Mouse (Mus musculus) left cerebral cortex, adult 8-10 months (tissue): ENCODE data around the gene Susd3. TPM values are rescaled to one million over a fixed set of nuclear protein-coding genes. Genes with fewer than 3 reads are reported as not detected.

ENCODE experiments used
- DNase-seq, 2 experiments: peaks; one replicate each; pipeline ENCODE4 v3.0.0; 2022; ENCODE audit warnings: low spot score in 2 of 2
- total RNA-seq, 4 experiments: library from RNA; stranded (reverse); gene quantifications; 2 replicates each; pipeline ENCODE4 v1.2.4; 2022

Gene Susd3
- total RNA-seq, 4 experiments from 2014 or later, result 2.2 to 4.8 (median 3.5) TPM

DNA sequence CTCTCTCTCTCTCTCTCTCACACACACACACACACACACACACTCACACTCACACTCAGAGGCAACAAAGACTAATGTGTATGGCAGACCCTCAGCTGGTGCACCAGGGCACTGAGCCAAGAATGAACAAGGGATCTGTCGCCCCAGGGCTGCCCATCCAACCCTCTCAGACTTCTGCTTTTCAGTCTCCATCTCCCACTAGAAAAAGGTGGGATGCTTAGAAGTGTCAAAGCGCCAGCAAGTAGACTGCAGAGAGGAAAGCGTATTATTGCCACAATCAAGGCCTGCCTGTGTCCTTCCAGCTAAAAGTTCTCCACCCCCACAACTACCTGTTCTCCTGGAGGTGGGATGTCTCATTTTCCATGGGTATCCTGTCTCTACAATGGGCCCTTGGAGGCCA is 34.1 kb downstream of the Susd3 start:
- no peak for DNase-seq

DNA sequence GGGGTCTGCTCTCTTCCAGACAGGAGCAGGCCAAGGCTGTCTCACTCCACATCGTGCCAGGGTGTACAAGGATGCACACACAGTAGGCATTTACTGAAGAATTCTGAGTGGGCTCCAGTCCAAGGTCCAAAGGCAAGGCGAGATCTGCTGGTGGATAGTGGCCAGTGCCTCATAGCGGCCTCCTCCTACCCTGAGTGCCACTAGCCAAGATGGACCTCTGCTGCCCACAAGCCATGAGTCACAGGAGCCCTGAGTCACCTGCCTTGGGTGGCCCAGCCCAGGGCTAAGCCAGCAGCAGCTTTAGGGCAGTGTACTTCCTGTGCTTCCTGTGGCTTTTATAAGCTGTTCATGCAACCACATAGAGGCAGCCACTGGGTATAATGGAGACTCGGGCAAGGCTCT is 35.0 kb downstream of the Susd3 start:
- no peak for DNase-seq

DNA sequence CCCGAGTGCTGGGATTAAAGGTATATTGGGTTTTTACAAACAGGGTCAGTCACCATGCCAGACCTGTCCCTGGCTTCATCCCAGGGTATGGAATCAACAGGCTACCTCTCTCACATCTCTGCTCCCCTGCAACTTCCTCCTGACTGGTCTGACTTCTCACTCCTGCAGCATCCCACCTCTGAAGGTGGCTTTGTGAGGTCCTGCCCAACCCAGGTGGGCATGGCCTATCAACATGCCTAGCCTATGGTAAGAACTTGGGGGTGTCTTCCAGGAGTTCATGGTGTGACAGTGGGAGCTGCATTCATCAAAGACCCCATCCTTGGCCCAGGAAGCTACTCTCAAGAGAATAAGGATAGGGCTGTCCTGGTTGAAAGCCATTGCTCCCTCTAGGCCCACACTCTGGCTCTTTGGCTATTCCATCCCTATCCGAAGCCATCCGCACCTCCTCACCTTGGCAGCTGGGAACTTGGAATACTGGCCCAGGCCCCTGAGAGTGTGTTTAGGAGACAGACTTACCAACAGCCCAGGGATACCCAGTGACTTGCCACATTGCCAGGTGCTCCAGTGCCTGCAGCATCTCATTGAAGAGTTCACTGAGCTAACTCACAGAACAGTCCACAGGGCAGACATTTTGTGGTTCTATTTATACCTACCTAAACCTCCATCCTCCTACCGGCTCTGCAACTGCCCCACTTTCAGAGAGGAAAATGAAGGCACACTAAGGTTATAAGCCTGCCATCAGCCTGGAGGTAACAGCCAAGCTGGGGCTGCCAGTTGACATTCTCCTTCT is 35.6 kb downstream of the Susd3 start:
- no peak for DNase-seq

DNA sequence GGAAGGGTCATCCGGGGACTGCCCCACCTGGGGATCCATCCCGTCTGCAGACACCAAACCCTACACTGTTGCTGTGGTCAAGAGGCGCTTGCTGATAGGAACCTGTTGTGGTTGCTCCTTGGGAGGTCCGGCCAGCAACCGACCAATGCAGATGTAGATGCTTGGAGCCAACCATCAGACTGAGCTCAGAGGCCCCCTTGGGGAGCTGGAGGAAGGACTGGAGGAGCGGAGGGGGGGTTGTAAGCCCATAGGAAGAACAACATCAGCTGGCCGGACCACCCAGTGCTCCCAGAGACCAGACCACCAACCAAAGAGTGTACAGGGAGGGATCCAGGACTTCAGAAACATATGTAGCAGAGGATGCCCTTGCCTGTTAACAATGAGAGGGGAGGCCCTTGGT is 39.2 kb downstream of the Susd3 start:
- DNase-seq, result no peak

DNA sequence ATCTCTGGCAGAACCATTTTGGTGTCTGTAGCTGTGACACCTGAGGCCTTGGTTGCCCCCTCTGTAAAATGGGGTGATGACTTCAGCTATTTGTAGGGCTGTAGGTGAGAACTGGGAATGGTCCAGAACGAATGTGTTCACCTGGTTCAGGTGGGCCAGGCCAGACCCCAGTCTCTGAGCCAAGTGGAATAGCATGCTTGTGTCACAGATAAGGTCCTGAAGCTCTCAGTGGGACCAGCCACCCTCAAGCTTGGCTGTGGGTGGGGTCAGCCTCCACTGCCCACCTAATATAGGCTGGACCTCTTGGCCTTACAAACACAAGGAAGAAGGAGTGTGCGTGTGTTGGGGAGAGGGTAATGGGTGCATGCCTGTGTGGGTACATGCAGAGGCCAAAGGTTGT is 42.2 kb downstream of the Susd3 start:
- no peak for DNase-seq

DNA sequence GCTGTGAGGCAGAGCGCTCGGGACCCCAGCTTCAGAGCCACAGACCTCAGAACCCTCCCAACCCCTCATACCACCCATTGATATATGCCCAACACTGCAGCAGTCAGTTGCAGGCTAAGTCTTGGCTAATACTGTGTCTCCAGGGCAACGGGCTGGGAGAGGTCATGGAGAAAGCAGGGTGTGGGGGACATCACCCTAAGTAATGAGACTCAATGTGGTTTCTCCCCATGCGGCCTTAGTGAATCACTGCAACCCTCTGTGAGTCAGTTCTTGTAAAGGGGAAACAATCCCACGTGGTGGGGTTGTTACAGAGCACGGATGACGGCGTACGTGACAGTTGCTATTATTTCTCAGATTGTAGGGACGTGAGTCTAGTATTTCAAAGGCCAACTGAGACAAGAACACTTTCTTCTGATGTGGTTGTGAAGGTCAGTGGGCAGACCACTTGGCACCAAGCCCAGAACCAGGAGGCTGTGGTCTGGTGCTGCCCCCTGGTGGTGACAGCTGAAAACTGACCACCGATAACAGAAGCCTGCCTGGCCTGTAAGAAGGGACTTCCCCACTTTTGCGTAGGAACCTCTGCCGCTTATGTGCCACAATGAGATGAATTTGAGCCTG is 43.0 kb downstream of the Susd3 start:
- peak in 1 of 2 experiments; percentile 75 for DNase-seq

DNA sequence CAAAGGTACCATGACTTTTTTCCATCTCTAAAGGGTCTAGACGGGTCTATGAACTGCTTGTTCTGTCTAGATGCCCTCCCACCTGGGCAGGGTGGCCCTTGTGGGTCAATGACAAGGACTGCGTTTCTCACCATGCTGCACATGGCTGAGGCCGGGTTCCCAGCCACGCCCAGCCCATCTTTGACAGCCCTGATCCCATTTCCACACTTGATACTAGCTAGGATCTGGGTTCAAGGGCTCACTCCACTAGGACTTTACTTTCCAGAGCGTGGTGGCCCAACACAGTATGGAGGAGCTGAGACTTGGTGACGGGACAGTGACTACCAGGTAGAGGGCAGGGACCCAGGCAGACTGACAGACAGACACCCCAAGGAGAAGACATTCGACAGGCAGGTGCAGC is 46.0 kb downstream of the Susd3 start:
- DNase-seq, result no peak

DNA sequence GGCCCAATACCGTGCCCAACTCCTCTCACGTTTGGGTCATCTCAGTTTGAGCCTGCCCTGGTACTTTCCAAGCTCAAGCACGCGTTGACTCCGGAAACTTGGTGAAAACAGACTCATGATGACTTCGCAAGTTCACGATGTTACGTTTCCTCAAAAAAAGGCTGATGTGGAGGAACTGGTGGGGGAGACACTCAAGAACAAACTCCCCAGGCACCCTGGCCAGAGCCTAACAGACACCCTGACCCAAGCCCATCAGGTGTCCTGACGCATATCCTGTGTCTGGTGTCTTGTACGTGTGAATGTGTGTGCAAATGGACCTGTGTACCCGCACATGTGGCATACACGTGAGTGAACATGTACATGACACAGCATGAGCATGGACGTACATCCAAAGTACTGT is 47.8 kb downstream of the Susd3 start:
- no peak for DNase-seq

DNA sequence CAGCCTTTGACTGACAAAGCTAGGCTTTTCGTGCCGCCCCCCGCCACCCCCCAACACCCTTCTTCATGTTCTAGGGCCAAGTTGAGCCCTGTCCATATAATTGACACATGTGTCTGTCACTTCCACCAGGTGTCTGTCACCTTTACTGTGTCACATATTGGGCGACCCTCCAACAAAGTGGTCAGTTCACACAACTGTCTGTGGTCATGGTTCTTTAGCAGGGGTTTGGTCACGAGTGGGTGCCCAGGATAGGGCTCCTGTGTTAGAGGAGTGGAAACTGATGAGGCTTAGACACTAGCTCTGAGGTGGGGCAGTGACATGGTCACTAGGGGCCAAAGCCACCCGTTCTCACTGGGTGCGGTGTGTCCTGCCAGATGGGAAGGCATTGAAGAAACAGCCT is 48.6 kb downstream of the Susd3 start:
- no peak for DNase-seq

DNA sequence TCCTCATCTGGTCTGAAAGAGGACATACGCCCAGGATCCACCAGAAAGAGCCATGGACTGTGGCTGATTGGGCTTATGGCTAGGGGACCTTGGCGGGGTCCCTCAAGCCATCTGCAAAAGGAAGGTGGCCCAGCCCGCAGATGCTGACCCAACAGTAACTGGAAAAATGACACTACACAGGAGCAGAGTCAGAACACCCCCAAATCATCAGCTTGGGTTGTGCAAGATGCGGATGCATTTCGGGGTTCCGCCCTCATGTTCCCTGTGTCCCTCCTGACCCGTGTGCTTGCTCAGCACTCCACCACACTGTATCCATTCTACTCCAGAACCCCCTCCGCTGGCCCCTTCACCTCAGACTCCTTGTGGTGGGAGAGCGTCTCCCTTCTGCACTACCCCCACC is 49.8 kb downstream of the Susd3 start:
- no peak for DNase-seq

DNA sequence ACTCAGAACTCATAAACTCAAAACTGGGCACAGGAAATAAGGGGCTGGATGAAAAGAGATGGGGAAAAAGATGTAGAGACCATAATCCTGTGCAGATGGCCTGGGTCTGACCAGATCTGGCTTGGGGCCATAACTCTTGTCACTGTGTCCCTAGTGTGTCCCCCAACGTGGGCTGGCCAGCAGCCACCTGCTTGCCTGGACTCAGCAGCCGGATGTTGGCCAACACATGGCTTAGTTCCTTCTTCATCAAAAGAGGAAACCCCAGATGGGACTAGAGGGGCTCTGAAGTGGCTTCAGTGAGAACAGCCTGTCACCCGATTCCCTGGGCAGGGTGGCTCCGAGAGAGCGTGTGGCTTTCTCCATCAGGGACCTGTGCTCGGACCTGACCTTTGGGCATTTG is 51.7 kb downstream of the Susd3 start:
- no peak for DNase-seq

DNA sequence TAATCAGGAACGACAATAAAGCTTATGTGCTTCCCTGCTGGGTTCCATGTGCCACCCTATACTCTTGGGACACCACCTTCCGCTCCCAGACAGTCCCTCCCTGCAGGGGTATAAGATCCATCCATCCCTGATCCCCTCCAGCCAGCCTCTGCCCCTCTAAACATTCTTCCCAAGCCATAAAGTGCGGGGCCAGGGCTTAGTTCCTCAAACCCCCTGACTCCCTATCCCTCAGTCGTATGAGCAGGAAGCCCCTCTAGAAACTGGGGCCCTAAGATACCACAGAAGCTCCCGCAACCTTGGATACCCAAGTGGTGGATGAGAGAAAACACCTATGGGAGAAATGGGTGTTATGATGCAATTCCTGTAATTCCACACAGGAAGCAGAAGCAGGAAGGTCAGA is 52.3 kb downstream of the Susd3 start:
- DNase-seq, result no peak

DNA sequence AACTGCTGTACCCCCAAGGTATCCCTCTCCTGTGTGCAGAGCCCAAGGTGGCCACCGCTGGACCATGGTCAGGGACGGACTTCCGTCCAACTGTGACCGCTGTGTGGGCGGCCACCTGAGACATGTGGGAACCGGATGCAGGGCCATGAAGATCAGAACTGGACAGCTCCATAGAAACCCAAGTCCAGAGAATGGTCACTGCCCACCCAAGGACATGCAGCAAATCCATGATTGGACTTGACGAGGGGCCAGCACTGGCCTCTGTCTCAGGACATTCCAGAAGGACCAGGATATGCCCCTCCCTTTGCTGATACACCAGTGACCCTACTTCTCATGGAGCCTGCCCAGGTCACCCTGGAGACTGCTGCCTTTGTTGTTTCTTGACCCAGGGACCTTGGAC is 52.9 kb downstream of the Susd3 start:
- no peak for DNase-seq

DNA sequence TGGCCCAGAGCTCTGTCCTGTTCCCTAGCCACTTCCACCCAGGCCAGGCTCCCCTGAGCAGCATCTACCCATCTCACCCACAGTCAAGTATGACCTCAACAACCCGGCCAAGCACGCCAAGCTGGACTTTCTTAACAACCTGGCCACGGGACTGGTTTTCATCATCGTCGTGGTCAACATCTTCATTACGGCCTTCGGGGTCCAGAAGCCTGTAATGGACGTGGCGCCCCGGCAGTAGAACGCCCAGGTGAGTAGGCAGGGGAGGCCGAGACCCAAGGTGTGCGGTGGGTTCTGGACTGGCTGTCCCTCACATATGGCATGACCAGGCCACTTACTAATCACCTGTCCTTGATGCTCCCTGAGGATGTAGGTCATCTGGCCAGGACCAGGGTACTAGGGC is 53.7 kb downstream of the Susd3 start:
- no peak for DNase-seq

DNA sequence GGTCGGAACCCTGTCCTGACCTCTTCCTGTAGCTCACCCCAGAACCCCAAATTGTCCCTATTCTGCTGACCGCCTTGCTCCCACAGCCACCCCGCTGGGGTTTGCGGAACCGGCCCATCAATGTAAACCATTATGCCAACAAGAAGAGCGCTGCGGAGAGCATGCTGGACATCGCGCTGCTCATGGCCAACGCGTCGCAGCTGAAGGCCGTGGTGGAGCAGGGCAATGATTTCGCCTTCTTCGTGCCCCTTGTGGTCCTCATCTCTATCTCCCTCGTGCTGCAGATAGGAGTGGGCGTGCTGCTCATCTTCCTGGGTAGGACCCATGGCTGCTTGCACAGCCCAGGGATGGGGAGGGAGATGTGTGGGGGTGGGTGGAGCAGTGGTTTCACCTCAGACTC is 54.9 kb downstream of the Susd3 start:
- no peak for DNase-seq

DNA sequence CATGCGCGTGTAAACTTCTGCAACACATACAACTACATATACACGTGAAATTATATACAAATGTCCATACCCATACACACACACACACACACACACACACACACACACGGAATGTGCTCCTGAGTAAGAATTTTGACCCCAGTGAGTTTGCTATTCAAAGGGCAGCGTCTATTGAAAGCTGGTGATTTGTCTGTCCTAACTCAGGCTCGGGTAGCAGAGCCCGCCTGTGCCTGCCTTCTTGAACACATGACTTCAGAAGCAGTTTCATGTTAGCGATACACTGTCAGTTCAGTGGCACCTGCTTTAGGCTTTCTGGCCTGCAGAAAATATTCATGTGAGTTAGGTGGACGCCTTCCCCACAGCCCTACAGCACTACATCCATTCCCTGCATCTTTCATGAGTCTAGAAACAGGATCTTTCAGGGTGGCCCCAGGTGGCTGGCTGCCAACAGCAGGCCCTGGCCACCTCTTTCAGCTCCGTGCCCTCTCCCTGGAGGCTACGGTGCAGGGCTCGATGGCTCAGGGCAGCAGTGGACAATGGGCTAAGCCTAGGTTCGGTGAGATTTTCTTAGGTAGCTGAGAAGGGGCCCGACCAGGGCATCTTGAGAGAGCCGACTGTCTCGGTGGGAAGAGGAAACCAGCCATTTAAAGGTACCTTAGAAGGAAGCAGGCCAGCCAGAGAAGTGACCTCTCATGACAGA is 56.2 kb downstream of the Susd3 start:
- DNase-seq, result no peak

DNA sequence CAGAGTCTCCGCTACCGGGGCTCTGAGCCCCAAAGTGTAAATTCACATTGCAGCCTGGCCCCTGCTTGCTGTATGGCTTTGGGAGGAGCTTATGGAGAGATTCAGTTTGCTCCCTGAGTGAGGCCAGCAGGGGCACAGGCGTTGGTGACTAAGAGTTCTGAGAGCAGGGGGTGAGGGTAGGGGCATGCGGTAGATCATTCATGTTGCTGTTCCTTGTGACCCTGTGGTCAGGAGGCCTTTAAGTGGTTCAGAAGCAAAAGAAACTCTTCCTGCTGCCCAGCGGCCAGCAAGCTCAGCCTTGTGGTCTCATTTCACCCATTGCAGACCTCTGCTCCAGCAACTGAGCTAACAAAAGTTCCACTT is 56.9 kb downstream of the Susd3 start:
- no peak for DNase-seq

DNA sequence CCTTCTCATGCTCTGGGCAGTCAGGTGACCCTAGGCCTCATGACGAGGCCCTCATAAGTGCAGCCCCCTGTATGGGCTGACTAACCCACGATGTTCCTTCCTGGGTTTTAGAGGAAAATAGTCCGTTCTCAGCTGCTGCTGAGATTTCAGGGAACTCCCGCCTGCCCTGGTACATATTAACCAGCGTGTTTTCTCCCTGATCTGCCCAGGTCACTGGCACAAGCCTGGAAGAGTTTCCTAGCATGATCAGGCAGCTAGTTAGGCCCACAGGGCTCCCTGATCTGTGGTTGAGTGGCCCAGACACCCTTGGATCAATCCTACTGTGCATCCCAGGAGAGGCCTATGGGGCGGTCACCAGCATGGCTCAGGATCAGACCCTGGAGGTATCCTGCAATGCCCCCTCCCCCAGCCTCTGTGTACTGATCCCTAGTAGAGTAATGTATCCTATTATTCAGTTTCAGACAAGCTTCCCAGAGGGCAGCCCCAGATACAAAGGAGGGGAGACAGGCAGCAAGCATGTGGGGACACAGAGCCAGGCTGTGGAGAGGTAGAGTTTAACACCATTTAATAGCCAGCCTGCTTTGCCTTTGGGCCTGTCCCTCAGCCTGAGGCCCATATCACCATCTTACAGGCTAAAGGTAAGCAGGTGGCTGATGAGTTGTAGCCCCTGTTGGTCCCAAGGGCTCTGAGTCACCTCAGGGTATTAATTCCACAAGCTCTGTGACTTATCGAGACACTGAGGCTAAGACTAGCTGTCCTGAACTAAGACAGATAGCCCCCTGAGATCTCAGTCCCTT is 57.4 kb downstream of the Susd3 start:
- DNase-seq, result no peak

DNA sequence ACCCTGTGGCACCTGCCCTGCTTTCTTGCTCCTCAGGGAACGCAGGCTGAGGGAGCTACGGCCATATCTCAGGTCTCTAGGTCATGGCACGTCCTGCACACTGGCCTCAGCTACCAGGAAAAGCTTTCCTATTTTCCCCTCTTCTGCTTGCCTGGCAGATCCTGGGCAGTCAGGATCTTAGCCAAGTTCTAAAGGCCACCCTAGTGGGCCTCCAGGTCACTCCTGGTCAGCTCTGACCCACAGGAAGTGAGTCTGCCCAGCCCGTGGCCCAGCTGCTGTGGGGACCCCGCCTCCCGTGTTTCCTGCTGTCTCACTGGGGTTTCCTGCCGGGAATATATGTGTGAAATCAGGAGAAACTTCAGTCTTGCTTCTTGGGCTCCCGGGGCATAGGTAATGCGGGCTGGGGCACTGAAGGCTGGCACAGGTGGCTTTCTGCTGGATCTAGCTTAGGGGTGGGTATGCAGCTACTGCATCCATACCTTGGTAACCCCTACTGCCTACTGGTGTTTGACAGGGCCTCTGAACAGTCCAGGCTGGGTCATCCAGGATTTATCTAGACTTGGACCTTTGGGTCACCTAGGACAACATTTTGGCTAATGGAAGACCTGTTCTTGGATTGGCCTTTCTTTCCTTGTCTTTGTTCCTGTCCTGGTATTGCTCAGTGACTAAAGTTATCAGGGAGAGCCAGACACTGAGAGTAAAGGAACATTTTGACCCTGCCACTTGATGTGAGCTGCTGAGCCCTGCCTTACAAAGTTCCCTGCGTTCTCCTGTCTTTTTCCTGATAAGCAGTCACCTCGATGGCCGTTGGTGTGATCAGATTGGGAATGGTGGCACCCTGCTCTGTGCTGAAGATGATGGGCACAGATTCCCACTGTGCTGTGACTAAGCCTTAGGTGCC is 58.3 kb downstream of the Susd3 start:
- no peak for DNase-seq

DNA sequence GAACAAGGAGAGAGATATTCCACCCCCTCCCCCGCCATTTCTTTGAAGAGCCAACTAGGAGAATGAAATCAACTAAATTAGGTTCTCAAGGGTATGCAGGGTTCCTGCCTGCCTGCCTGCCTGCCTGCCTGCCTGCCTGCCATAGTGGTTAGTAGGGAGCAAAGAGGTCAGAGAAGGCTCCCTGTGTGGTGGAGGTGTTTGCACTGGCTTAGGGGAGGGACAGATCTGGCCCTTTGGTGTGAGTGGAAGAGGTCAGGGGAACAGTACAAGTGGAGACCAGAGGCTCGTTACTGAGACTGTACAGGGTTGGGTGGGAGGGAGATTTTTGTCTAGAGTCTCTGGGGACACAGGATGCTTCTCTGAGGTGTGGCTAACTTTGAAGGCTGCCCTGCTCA is 59.5 kb downstream of the Susd3 start:
- no peak for DNase-seq
